Mouse (Mus musculus): ENCODE measurements around the gene Pik3c2g.

DNA sequence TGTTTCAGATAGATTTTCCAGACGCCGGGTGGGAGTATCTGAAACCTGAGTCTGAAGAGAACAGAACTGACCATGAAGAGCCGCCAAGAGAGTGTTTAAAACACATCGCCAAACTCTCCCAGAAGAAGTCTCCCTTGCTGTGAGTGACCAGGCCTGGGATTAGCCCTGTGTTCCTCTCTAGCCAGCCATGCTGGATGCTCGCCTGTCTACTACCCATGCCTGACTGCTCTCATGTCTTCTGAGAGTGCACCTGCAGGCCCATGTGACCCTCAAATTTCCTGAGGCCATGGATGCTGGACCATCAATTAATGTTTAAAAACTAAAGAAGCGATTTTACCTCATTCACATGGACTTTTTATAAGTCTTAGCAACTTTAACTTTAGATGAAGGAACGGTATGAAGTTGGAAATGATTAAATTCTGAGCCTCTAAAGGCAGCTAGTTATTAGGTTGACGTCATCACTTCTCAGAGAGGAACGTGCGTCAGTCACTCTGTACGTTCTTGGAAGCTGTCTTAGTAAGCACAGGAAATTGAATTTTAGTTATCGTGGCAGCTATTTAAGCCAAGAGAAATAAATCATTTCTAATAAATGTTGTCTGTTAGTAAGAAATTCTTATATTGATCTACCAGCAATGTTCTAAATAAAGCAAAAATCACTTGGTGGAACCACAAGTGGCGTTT lies 161.2 kb downstream of the Pik3c2g start:
- TF ChIP-seq POLR2A (IDR thresholded peaks at IDR 0.05; ENCODE audit: insufficient read length, low read depth) (no peak), MAX (IDR thresholded peaks at IDR 0.05; ENCODE audit: low read depth) (no peak), REST (IDR thresholded peaks at IDR 0.05; ENCODE audit: insufficient read depth, insufficient read length) (no peak), MYOD1 (IDR thresholded peaks at IDR 0.05; ENCODE audit: control insufficient read depth in 1 of 3, insufficient read length in 2 of 3, low read depth in 2 of 3) (no peak)
